Mouse (Mus musculus) adrenal gland, adult 10 weeks (tissue): Measurements from ENCODE around the gene Lin7a. TPM values are rescaled to one million over a fixed set of nuclear protein-coding genes. Genes with fewer than 3 reads are reported as not detected.

Source experiments
- polyA plus RNA-seq: library from polyadenylated mRNA; stranded (reverse); fragments of 350-450 nt; fragmentation: Illumina TruSeq; extraction: RNeasy Lipid Tissue Mini Kit (QIAGEN cat#74804); gene quantifications from one replicate; pipeline ENCODE4 v1.2.3, GENCODE M21; 2014; ENCODE audit warnings: low read depth, low replicate concordance

Lin7a gene
- 4.1 TPM for polyA plus RNA-seq

DNA sequence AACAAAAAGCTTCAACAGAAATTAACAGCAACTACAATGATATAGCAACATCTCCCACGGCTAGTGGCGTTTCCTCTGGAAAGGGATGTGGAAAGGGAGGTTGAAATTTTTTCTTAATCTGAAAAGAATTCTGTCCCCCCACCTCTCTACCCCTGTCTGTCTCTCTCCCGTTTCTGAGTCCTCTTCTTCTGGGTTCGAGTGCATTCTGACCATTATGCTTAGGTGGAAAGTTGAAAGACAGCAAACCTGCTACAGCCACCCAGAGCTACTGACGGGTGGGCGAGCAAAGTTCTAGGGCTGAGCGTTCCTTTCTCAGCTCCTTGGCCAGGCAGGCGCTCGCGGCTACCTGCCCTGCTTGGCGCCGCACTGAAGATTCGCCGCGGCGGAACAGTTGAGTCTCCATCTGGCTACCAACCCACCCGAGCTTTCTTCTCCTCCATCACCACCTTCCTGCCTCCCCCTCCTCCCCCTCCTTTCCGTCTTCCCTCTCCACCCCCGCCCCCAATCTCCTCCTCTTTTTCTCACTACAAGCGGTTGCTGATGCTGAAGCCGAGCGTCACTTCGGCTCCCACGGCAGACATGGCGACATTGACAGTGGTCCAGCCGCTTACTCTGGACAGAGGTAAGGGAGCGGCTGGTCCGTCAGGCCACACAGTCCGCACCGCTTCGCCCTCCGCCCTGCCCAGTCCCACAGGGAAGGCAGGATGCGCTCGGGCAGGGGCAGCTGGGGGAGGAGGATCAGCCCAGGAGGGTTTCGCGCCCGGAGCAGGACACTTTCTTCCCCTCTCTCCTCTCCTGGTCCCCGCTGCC, at the start of gene Lin7a:
Lin7a (plus strand) TSS at position 366 of the 810 bp plus-strand sequence.

Other genes with a start within 250 kb of the Lin7a start
- gene Acss3, start 148.0 kb upstream of the Lin7a start, polyA plus RNA-seq = 52.7 TPM
- gene Myf5, start 214.4 kb downstream of the Lin7a start, polyA plus RNA-seq = not detected
- 0.47 TPM for gene Myf6, start 223.1 kb downstream of the Lin7a start, polyA plus RNA-seq